ENCODE assay signal across 19 mouse cellular contexts in the genomic region with DNA sequence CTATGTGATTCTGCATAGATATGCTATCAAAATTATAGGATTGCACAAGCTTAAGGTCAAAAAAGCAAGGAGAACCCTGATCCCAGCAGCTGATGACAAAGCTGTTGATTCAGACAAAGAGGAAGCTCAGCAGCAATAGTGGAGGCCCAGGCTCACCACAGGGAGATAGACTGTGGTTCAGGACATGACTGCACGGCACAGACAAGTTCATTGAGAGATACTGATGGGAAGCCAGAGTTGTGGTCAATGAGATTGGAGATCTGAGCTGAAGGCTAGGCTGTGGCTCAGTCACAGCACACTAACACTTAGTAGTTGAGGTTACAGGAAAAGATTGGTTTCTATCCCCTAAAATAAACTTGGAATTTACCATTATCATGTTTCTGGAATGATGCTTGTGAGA. TPM values are rescaled to one million over a fixed set of nuclear protein-coding genes. Genes with fewer than 3 reads are reported as not detected.
"Had no signal": no experiment of that assay in that cellular context is flagged by ENCODE, and none has a peak within 500 bp of the region (broad histone marks: within the 10 kb centered on the region; RNA-seq: fewer than 3 reads in every experiment).

No protein-coding gene starts in this region.

- H3K9ac ChIP-seq: limb, embryonic 12.5 days; liver, embryonic 13.5 days; liver, postnatal 0 days; lung, embryonic 15.5 days; neural tube, embryonic 13.5 days had no signal

- H3K4me1 ChIP-seq: limb, embryonic 12.5 days; liver, embryonic 13.5 days; lung, embryonic 15.5 days; neural tube, embryonic 13.5 days had no signal

- H3K4me3 ChIP-seq: left cerebral cortex, adult 2 months; limb, embryonic 12.5 days; liver, embryonic 13.5 days; lung, embryonic 15.5 days; neural tube, embryonic 13.5 days had no signal

- H3K9me3 ChIP-seq: limb, embryonic 12.5 days; liver, embryonic 13.5 days; lung, embryonic 15.5 days; neural tube, embryonic 13.5 days had no signal

- H3K27ac ChIP-seq: left cerebral cortex, adult 2 months; limb, embryonic 12.5 days; liver, embryonic 13.5 days; lung, embryonic 15.5 days; macrophage; neural tube, embryonic 13.5 days had no signal

- H3K36me3 ChIP-seq: limb, embryonic 12.5 days; liver, embryonic 13.5 days; lung, embryonic 15.5 days; neural tube, embryonic 13.5 days had no signal

- H3K27me3 ChIP-seq: limb, embryonic 12.5 days; lung, embryonic 15.5 days; neural tube, embryonic 13.5 days had no signal

- H3K4me2 ChIP-seq: limb, embryonic 12.5 days; liver, embryonic 13.5 days; lung, embryonic 15.5 days; midbrain, embryonic 11.5 days; neural tube, embryonic 13.5 days had no signal

- ATAC-seq: liver, postnatal 0 days; midbrain, embryonic 16.5 days had no signal

- DNase-seq: kidney, adult 8-10 months; kidney, postnatal 25 days; liver; liver, embryonic 13.5 days; liver, postnatal 0 days; lung, postnatal 14 days; thymus, adult 18-20 months; thymus, postnatal 14 days had no signal

RNA-seq across cellular contexts. Expression of gene Gm5269, which starts 57.8 kb away (rescaled TPM):
- total RNA-seq: layer of hippocampus, postnatal 25 days; left cerebral cortex, adult 2 months; left cerebral cortex, postnatal 14 days had no signal
- polyA plus RNA-seq: kidney, embryonic 16.5 days; limb, embryonic 12.5 days; liver, embryonic 13.5 days; liver, postnatal 0 days; lung, embryonic 15.5 days; macrophage; midbrain, embryonic 11.5 days; midbrain, embryonic 16.5 days; neural tube, embryonic 13.5 days; stomach, embryonic 14.5 days had no signal
